Mouse (Mus musculus) stomach, embryonic 16.5 days (tissue): Measurements from ENCODE around the gene Nectin4. TPM values are rescaled to one million over a fixed set of nuclear protein-coding genes. Genes with fewer than 3 reads are reported as not detected.
A peak's percentile ranks its signal among the peaks of the same experiment; 100 is the strongest.

Source experiments
- ATAC-seq: fragments of 200-750 bp; cut with Nextera tagmentation; 2 replicates; pipeline ENCODE4 v1.8.0; 2017; ENCODE audit warnings: moderate number of reproducible peaks, moderate TSS enrichment; ENCODE audit not compliant: insufficient read depth, low FRiP score
- H3K27ac ChIP-seq: fragments of 300-500 bp; sonication (generic); 2 replicates; pipeline ENCODE4 v1.5.1; 2014; ENCODE audit warnings: low read length
- H3K27me3 ChIP-seq: fragments of 300-500 bp; sonication (generic); 2 replicates; pipeline ENCODE4 v1.6.1; 2014; ENCODE audit warnings: low read length, control low read depth, mixed read lengths; ENCODE audit not compliant: control insufficient read depth, insufficient read depth
- H3K36me3 ChIP-seq: fragments of 300-500 bp; sonication (generic); 2 replicates; pipeline ENCODE4 v1.6.1; 2014; ENCODE audit warnings: low read length; ENCODE audit not compliant: control insufficient read depth, insufficient read depth
- H3K4me1 ChIP-seq: fragments of 300-500 bp; sonication (generic); 2 replicates; pipeline ENCODE4 v1.6.1; 2014; ENCODE audit warnings: low read length, control low read depth, mixed read lengths; ENCODE audit not compliant: control insufficient read depth, insufficient read depth
- H3K4me2 ChIP-seq: fragments of 300-500 bp; sonication (generic); 2 replicates; pipeline ENCODE4 v1.6.1; 2014; ENCODE audit warnings: low read depth, low read length, mixed read lengths
- H3K4me3 ChIP-seq: fragments of 300-500 bp; sonication (generic); replicated peaks from 2 replicates; pipeline ENCODE4 v1.5.1; 2014; ENCODE audit warnings: mild to moderate bottlenecking, low read length
- H3K9ac ChIP-seq: fragments of 300-500 bp; sonication (generic); 2 replicates; pipeline ENCODE4 v1.6.1; 2014; ENCODE audit warnings: low read length
- H3K9me3 ChIP-seq: fragments of 300-500 bp; sonication (generic); replicated peaks from 2 replicates; pipeline ENCODE4 v1.6.1; 2016; ENCODE audit warnings: low read length, control low read depth; ENCODE audit not compliant: control insufficient read depth
- WGBS: fragments of 180-500 bp; shearing (Covaris S2); extraction: QIAGEN DNeasy Blood & Tissue Kit; methylation state at CpG from one replicate; pipeline ENCODE4 v1.1.7; 2014; 5-methylcytosine and 5-hydroxymethylcytosine counted together
- polyA plus RNA-seq: library from polyadenylated mRNA; unstranded; fragments of >200 nt; fragmentation: Nextera tagmentation; extraction: Ambion mirVana; gene quantifications from 2 replicates; pipeline ENCODE4 v1.2.1, GENCODE M21; 2015

Gene Nectin4
- polyA plus RNA-seq, 1 experiment from 2014 or later: 42.8 TPM

GRCm38 (mm10) chr1:171435288-171435814, 65.5 kb downstream of the Nectin4 start:
- no peak overlapping the region for H3K27ac ChIP-seq
- H3K4me1 ChIP-seq: peaks cover 14% of the 10 kb centered on the region; the same call in 1 of the 2 replicates
- no peaks in the 10 kb centered on the region for H3K36me3 ChIP-seq
- H3K9ac ChIP-seq: no peak overlapping the region
- H3K27me3 ChIP-seq: no peaks in the 10 kb centered on the region
- WGBS: 25% methylated on average over 7 of the region's 7 CpGs
- no peak overlapping the region for H3K4me3 ChIP-seq
- ATAC-seq: no peak
- H3K9me3 ChIP-seq: no peaks in the 10 kb centered on the region
- no peak overlapping the region for H3K4me2 ChIP-seq

GRCm38 (mm10) chr1:171435974-171436373, 66.1 kb downstream of the Nectin4 start:
- Histone ChIP-seq H3K27ac (no peak overlapping the region), H3K9ac (no peak overlapping the region), H3K9me3 (no peaks in the 10 kb centered on the region), H3K4me1 (peaks cover 17% of the 10 kb centered on the region; the same call in 1 of the 2 replicates), H3K4me2 (no peak overlapping the region), H3K27me3 (no peaks in the 10 kb centered on the region), H3K36me3 (no peaks in the 10 kb centered on the region), H3K4me3 (no peak overlapping the region)
- WGBS: 42% methylated on average over 1 of the region's 1 CpGs
- no peak for ATAC-seq

DNA sequence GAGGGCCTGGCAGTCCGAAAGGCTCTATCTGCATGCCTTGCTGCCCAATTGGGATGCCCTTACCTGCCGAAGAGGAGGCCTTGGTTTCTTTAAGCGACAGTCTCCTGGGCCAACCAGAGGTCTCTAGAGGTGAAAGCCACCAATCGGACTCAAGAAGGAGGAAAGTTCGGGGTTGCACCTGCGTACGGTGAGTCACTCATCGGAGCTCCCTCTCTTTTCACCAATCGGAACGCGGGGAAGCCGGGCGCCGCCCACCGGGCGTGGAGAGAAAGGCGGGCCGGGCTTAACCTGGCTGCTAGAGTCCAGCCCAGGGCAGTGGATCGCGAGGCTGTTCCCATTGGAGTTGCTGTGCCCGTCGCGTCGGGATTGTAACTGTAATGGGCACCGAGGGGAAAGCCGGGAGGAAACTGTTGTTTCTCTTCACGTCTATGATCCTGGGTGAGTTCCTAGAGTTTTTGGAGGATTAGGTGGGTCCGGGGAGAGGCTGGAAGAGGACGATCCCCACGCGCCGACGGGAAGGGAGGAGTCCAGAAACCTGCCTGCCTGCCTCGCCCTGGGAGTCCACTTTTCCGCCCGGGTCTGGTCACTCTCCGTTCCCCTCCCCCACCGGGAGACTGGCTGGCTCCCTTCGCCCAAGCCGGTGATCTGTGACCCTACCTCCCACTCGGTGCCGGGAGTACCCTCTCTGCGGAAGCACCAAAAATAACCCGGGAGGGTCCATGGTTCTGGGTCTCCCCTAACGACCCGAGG, 67.5 kb downstream of the Nectin4 start, which contains the start of gene F11r:
TSS of gene F11r (plus strand) at position 272 of the 750 bp plus-strand sequence.
- H3K9ac ChIP-seq: peak within 1 kb of the TSS; percentile 75
- no peaks in the 10 kb centered on the region for H3K9me3 ChIP-seq
- peak within 1 kb of the TSS; percentile 67 for H3K4me3 ChIP-seq
- no peaks in the 10 kb centered on the region for H3K36me3 ChIP-seq
- H3K4me1 ChIP-seq: peaks cover 23% of the 10 kb centered on the region; the same call in 1 of the 2 replicates
- ATAC-seq: peak; percentile 90
- no peaks in the 10 kb centered on the region for H3K27me3 ChIP-seq
- peak within 1 kb of the TSS; percentile 62 for H3K4me2 ChIP-seq
- under 1% methylated on average over 44 of the region's 46 CpGs for WGBS
- peak within 1 kb of the TSS; percentile 92 for H3K27ac ChIP-seq

Other genes with a start within 250 kb of the Nectin4 start
- gene Sdhc, start 219.5 kb upstream of the Nectin4 start, polyA plus RNA-seq: 282 and 298 TPM in 2 replicates
- gene Mpz, start 219.4 kb upstream of the Nectin4 start, polyA plus RNA-seq: 2.4 and 2.9 TPM in 2 replicates
- gene Pcp4l1, start 173.8 kb upstream of the Nectin4 start, polyA plus RNA-seq: 44.3 and 46.4 TPM in 2 replicates
- gene Nr1i3, start 156.1 kb upstream of the Nectin4 start, polyA plus RNA-seq: 1.7 and 1.8 TPM in 2 replicates
- 28.2 and 28.3 TPM in 2 replicates for gene Tomm40l, start 147.6 kb upstream of the Nectin4 start, polyA plus RNA-seq
- gene Apoa2, start 145.0 kb upstream of the Nectin4 start, polyA plus RNA-seq: 257 and 347 TPM in 2 replicates
- gene Fcer1g, start 135.7 kb upstream of the Nectin4 start, polyA plus RNA-seq: 68.0 and 77.1 TPM in 2 replicates
- gene Adamts4, start 119.7 kb upstream of the Nectin4 start, polyA plus RNA-seq: 11.0 and 12.8 TPM in 2 replicates
- 259 and 260 TPM in 2 replicates for gene Ndufs2, start 118.7 kb upstream of the Nectin4 start, polyA plus RNA-seq
- 70.6 and 71.5 TPM in 2 replicates for gene B4galt3, start 99.8 kb upstream of the Nectin4 start, polyA plus RNA-seq
- 44.6 and 54.5 TPM in 2 replicates for gene Ppox, start 88.9 kb upstream of the Nectin4 start, polyA plus RNA-seq
- 54.9 and 59.1 TPM in 2 replicates for gene Usp21, start 82.1 kb upstream of the Nectin4 start, polyA plus RNA-seq
- 100 and 113 TPM in 2 replicates for gene Ufc1, start 75.1 kb upstream of the Nectin4 start, polyA plus RNA-seq
- 48.0 and 54.7 TPM in 2 replicates for gene Dedd, start 41.0 kb upstream of the Nectin4 start, polyA plus RNA-seq
- 49.6 and 51.3 TPM in 2 replicates for gene Nit1, start 24.5 kb upstream of the Nectin4 start, polyA plus RNA-seq
- gene Pfdn2, start 24.4 kb upstream of the Nectin4 start, polyA plus RNA-seq: 81.2 and 109 TPM in 2 replicates
- gene Klhdc9, start 9.3 kb upstream of the Nectin4 start, polyA plus RNA-seq: 0.76 and 1.3 TPM in 2 replicates
- 2.9 and 3.8 TPM in 2 replicates for gene Arhgap30, start 18.9 kb downstream of the Nectin4 start, polyA plus RNA-seq
- 63.4 and 64.7 TPM in 2 replicates for gene Usf1, start 41.2 kb downstream of the Nectin4 start, polyA plus RNA-seq
- 7.6 and 8.3 TPM in 2 replicates for gene Tstd1, start 48.8 kb downstream of the Nectin4 start, polyA plus RNA-seq
- gene F11r, start 67.4 kb downstream of the Nectin4 start, polyA plus RNA-seq: 137 and 162 TPM in 2 replicates
- gene Alyref2, start 133.4 kb downstream of the Nectin4 start, polyA plus RNA-seq: 15.7 and 16.3 TPM in 2 replicates
- gene Itln1, start 165.2 kb downstream of the Nectin4 start, polyA plus RNA-seq: not detected in 2 replicates
- gene Cd244a, start 189.1 kb downstream of the Nectin4 start, polyA plus RNA-seq: 0.81 and 1.4 TPM in 2 replicates
- gene Ly9, start 237.3 kb downstream of the Nectin4 start, polyA plus RNA-seq: 0.62 and 0.84 TPM in 2 replicates